ENCODE assay signal across 15 mouse cellular contexts in the genomic region with DNA sequence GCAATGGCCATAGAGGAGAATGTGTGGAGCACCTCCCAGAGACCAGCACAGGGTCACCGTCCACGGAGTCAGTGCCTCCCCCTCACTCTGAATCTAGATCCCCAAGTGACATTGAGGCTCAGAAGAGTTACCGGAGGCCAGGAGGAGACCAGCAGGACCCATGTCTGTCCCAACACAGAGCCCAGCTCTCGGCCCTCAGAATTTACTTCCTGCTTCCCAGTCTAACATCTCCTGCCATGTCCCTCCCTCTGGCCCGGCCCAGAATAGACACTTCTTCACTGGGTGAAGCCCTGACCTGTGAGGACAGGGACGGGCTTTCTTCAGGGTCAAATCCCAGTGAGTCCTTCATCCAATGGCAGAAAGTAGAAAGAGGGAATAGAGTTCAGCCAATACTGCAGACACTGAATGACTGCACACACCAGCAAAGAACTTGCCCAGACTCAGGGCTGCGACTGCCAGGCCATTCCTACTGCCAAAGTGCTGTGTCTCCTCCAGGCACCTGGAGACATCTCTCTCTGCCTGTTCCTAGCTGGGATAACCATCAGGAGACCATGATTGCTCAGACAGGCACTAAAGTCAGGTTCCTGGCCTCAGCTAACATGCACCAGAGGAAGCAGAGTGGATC. TPM values are rescaled to one million over a fixed set of nuclear protein-coding genes. Genes with fewer than 3 reads are reported as not detected.
A peak's percentile ranks its signal among the peaks of the same experiment; 100 is the strongest.
DNase-seq lines count a peak whose midpoint lies in the region; ATAC-seq and TF ChIP-seq lines count a peak whose summit lies in the region.
"Had no signal": no experiment of that assay in that cellular context is flagged by ENCODE, and none has a peak within 500 bp of the region (broad histone marks: within the 10 kb centered on the region; RNA-seq: fewer than 3 reads in every experiment).

No protein-coding gene starts in this region.

- DNase-seq in forebrain, embryonic 10.5 days (ENCODE audit: extremely low spot score, low spot score), result no peak
- DNase-seq in forebrain, embryonic 11.5 days (ENCODE audit: low spot score), result no peak
- no peak for DNase-seq in heart, adult 18-20 months
- no peak for DNase-seq in midbrain, embryonic 10.5 days (ENCODE audit: low spot score)
- DNase-seq in midbrain, postnatal 0 days (ENCODE audit: low spot score), result no peak
- DNase-seq in cerebellum, postnatal 14 days, result no peak
- DNase-seq: cerebellum, adult 9-11 months; lung, adult 2 months; right cerebral cortex, postnatal 14 days had no signal

- WGBS in forebrain, embryonic 10.5 days, result 80% methylated on average over 7 of the region's 7 CpGs
- WGBS in forebrain, embryonic 11.5 days, result 81% methylated on average over 7 of the region's 7 CpGs
- WGBS in heart, embryonic 14.5 days, result 56% methylated on average over 7 of the region's 7 CpGs
- WGBS in midbrain, embryonic 10.5 days, result 87% methylated on average over 7 of the region's 7 CpGs
- 77% methylated on average over 7 of the region's 7 CpGs for WGBS in midbrain, postnatal 0 days
- WGBS in midbrain, embryonic 16.5 days, result 82% methylated on average over 7 of the region's 7 CpGs

- no peak for TF ChIP-seq CTCF in midbrain, postnatal 0 days (IDR thresholded peaks at IDR 0.05)

- H3K9me3 ChIP-seq in forebrain, embryonic 10.5 days, result no peaks in the 10 kb centered on the region
- H3K9me3 ChIP-seq in forebrain, embryonic 11.5 days (ENCODE audit: control insufficient read depth, low read length), result no peaks in the 10 kb centered on the region
- H3K9me3 ChIP-seq in heart, embryonic 14.5 days (ENCODE audit: control insufficient read depth, low read length), result no peaks in the 10 kb centered on the region
- no peaks in the 10 kb centered on the region for H3K9me3 ChIP-seq in midbrain, embryonic 10.5 days (replicated peaks)
- H3K9me3 ChIP-seq in midbrain, postnatal 0 days (ENCODE audit: low read length), result no peaks in the 10 kb centered on the region
- no peaks in the 10 kb centered on the region for H3K9me3 ChIP-seq in midbrain, embryonic 16.5 days (replicated peaks; ENCODE audit: control insufficient read depth, low read length, poor library complexity, severe bottlenecking)
- H3K9me3 ChIP-seq: embryonic facial prominence, embryonic 13.5 days; G1E; megakaryocyte, embryonic 14.5 days had no signal

- H3K27ac ChIP-seq in forebrain, embryonic 10.5 days, result peak overlapping the region; percentile 62
- no peak overlapping the region for H3K27ac ChIP-seq in forebrain, embryonic 11.5 days (ENCODE audit: low read depth, low read length)
- peak overlapping the region; percentile 88 to 96; a peak in 3 of 4 replicates for H3K27ac ChIP-seq in heart, embryonic 14.5 days (replicated peaks in 1 of 2; ENCODE audit: control insufficient read depth in 1 of 2, insufficient read depth in 1 of 2, low read depth in 2 of 2, low read length in 2 of 2)
- peak overlapping the region; percentile 76 for H3K27ac ChIP-seq in midbrain, embryonic 10.5 days (replicated peaks)
- no peak overlapping the region for H3K27ac ChIP-seq in midbrain, postnatal 0 days (ENCODE audit: low read depth, low read length)
- peak overlapping the region; percentile 12 for H3K27ac ChIP-seq in midbrain, embryonic 16.5 days (ENCODE audit: low read length)
- H3K27ac ChIP-seq: embryonic facial prominence, embryonic 13.5 days had no signal

- no peaks in the 10 kb centered on the region for H3K27me3 ChIP-seq in forebrain, embryonic 10.5 days (ENCODE audit: poor library complexity, severe bottlenecking)
- H3K27me3 ChIP-seq in forebrain, embryonic 11.5 days (ENCODE audit: control insufficient read depth, insufficient read depth, low read length), result no peaks in the 10 kb centered on the region
- H3K27me3 ChIP-seq in heart, embryonic 14.5 days (ENCODE audit: control insufficient read depth, insufficient read depth, low read length), result no peaks in the 10 kb centered on the region
- 0 out of 2 replicates have a peak, but pooled peaks cover 5% of the 10 kb centered on the region for H3K27me3 ChIP-seq in midbrain, embryonic 10.5 days (ENCODE audit: low read depth, poor library complexity, severe bottlenecking)
- H3K27me3 ChIP-seq in midbrain, postnatal 0 days (ENCODE audit: insufficient read depth, low read length), result no peaks in the 10 kb centered on the region
- H3K27me3 ChIP-seq in midbrain, embryonic 16.5 days (ENCODE audit: control insufficient read depth, insufficient read depth, low read depth, low read length), result no peaks in the 10 kb centered on the region
- H3K27me3 ChIP-seq: embryonic facial prominence, embryonic 13.5 days had no signal

- no peak overlapping the region for H3K9ac ChIP-seq in forebrain, embryonic 11.5 days (ENCODE audit: low read length)
- H3K9ac ChIP-seq in heart, embryonic 14.5 days (ENCODE audit: low read length), result no peak overlapping the region
- no peak overlapping the region for H3K9ac ChIP-seq in midbrain, postnatal 0 days (replicated peaks; ENCODE audit: low read length, poor library complexity, severe bottlenecking)
- no peak overlapping the region for H3K9ac ChIP-seq in midbrain, embryonic 16.5 days (ENCODE audit: low read depth, low read length)
- H3K9ac ChIP-seq: embryonic facial prominence, embryonic 13.5 days had no signal

- no peaks in the 10 kb centered on the region for H3K36me3 ChIP-seq in forebrain, embryonic 10.5 days (replicated peaks)
- H3K36me3 ChIP-seq in forebrain, embryonic 11.5 days (ENCODE audit: control insufficient read depth, insufficient read depth, low read length), result no peaks in the 10 kb centered on the region
- no peaks in the 10 kb centered on the region for H3K36me3 ChIP-seq in heart, embryonic 14.5 days (ENCODE audit: control insufficient read depth, insufficient read depth, low read length)
- H3K36me3 ChIP-seq in midbrain, embryonic 10.5 days, result no peaks in the 10 kb centered on the region
- no peaks in the 10 kb centered on the region for H3K36me3 ChIP-seq in midbrain, postnatal 0 days (ENCODE audit: insufficient read depth, low read length)
- no peaks in the 10 kb centered on the region for H3K36me3 ChIP-seq in midbrain, embryonic 16.5 days (ENCODE audit: control insufficient read depth, insufficient read depth, low read length)
- H3K36me3 ChIP-seq: embryonic facial prominence, embryonic 13.5 days; G1E had no signal

- ATAC-seq in forebrain, embryonic 11.5 days (replicated peaks; ENCODE audit: low FRiP score), result no peak
- no peak for ATAC-seq in heart, embryonic 14.5 days (ENCODE audit: insufficient number of reproducible peaks, insufficient read depth, low FRiP score, low read depth)
- ATAC-seq in midbrain, postnatal 0 days (ENCODE audit: low FRiP score), result no peak
- ATAC-seq in midbrain, embryonic 16.5 days, result no peak
- ATAC-seq: inflammation-experienced regulatory T-cells, adult 6 months had no signal

- H3K4me3 ChIP-seq in forebrain, embryonic 10.5 days, result no peak overlapping the region
- H3K4me3 ChIP-seq in forebrain, embryonic 11.5 days (ENCODE audit: low read depth, low read length), result no peak overlapping the region
- no peak overlapping the region for H3K4me3 ChIP-seq in heart, embryonic 14.5 days (ENCODE audit: control insufficient read depth in 1 of 2, insufficient read depth in 1 of 2, low read depth in 1 of 2, low read length in 2 of 2)
- no peak overlapping the region for H3K4me3 ChIP-seq in midbrain, embryonic 10.5 days
- no peak overlapping the region for H3K4me3 ChIP-seq in midbrain, postnatal 0 days (ENCODE audit: low read depth, low read length)
- no peak overlapping the region for H3K4me3 ChIP-seq in midbrain, embryonic 16.5 days (ENCODE audit: low read depth, low read length)
- H3K4me3 ChIP-seq: embryonic facial prominence, embryonic 13.5 days; megakaryocyte, embryonic 14.5 days had no signal

- peaks cover 58% of the 10 kb centered on the region for H3K4me1 ChIP-seq in forebrain, embryonic 10.5 days
- H3K4me1 ChIP-seq in forebrain, embryonic 11.5 days (replicated peaks; ENCODE audit: control insufficient read depth, insufficient read depth, low read length), result peaks cover 14% of the 10 kb centered on the region
- peaks cover 61 to 76% of the 10 kb centered on the region in 2 experiments for H3K4me1 ChIP-seq in heart, embryonic 14.5 days (ENCODE audit: control insufficient read depth in 2 of 2, insufficient read depth in 2 of 2, low read length in 2 of 2)
- peaks cover 61% of the 10 kb centered on the region for H3K4me1 ChIP-seq in midbrain, embryonic 10.5 days
- H3K4me1 ChIP-seq in midbrain, postnatal 0 days (ENCODE audit: insufficient read depth, low read length), result peaks cover 9% of the 10 kb centered on the region; the same call in 1 of the 2 replicates
- peaks cover 21% of the 10 kb centered on the region for H3K4me1 ChIP-seq in midbrain, embryonic 16.5 days (ENCODE audit: control insufficient read depth, insufficient read depth, low read length)

- no peak overlapping the region for H3K4me2 ChIP-seq in forebrain, embryonic 11.5 days (ENCODE audit: low read depth, low read length, severe bottlenecking)
- no peak overlapping the region for H3K4me2 ChIP-seq in heart, embryonic 14.5 days (ENCODE audit: low read length)
- H3K4me2 ChIP-seq in midbrain, postnatal 0 days (ENCODE audit: low read depth, low read length, poor library complexity, severe bottlenecking), result no peak overlapping the region
- no peak overlapping the region for H3K4me2 ChIP-seq in midbrain, embryonic 16.5 days (ENCODE audit: low read length)
- H3K4me2 ChIP-seq: embryonic facial prominence, embryonic 13.5 days had no signal

RNA-seq across cellular contexts. Expression of a gene that starts 29.3 kb away (rescaled TPM):
- polyA plus RNA-seq in forebrain, embryonic 10.5 days (2016; fragmentation: Nextera tagmentation; extraction: Ambion mirVana), result 4.7 and 4.8 TPM in 2 replicates
- 6.4 and 7.8 TPM in 2 replicates for polyA plus RNA-seq in forebrain, embryonic 11.5 days (2014; fragmentation: Nextera tagmentation; extraction: Ambion mirVana)
- polyA plus RNA-seq in heart, embryonic 14.5 days (2014; fragmentation: Nextera tagmentation; extraction: Ambion mirVana), result 9.9 and 10.3 TPM in 2 replicates
- 10 to 100 TPM in 1 of 2 experiments, 1 to 10 TPM in 1; 8.2 to 11.0 TPM for total RNA-seq in heart, adult 18-20 months (2021)
- 9.0 and 10.8 TPM in 2 replicates for polyA plus RNA-seq in midbrain, embryonic 10.5 days (2016; fragmentation: Nextera tagmentation; extraction: Ambion mirVana)
- total RNA-seq in midbrain, postnatal 0 days (2014; rRNA removed), result 49.2 and 50.3 TPM in 2 replicates
- 14.1 and 16.1 TPM in 2 replicates for polyA plus RNA-seq in midbrain, postnatal 0 days (2015; fragmentation: Nextera tagmentation; extraction: Ambion mirVana)
- polyA plus RNA-seq in midbrain, embryonic 16.5 days (2015; fragmentation: Nextera tagmentation; extraction: Ambion mirVana), result 21.3 and 22.7 TPM in 2 replicates

Comparison
In these comparisons a context has a peak if more than half of its experiments do, and no peak if none do; other contexts are left out.
1. H3K27ac ChIP-seq: peak in forebrain, embryonic 10.5 days (single experiment), heart, embryonic 14.5 days (2 of 2), midbrain, embryonic 10.5 days (single experiment) and midbrain, embryonic 16.5 days (single experiment); none in forebrain, embryonic 11.5 days (single experiment) and midbrain, postnatal 0 days (single experiment).